Mouse (Mus musculus) hindbrain, embryonic 11.5 days (tissue): ENCODE results near the gene Ushbp1. TPM values are rescaled to one million over a fixed set of nuclear protein-coding genes. Genes with fewer than 3 reads are reported as not detected.
"Not testable (repeated sequence)": the region's sequence is repeated elsewhere in the genome, so short reads cannot be mapped to it uniquely, and the experiment has no call there.

Source experiments
- ATAC-seq: fragments of 200-750 bp; cut with Nextera tagmentation; 2 replicates; pipeline ENCODE4 v1.8.0; 2017; ENCODE audit warnings: mild to moderate bottlenecking, moderate TSS enrichment, moderate library complexity; ENCODE audit not compliant: low FRiP score
- DNase-seq: peaks from one replicate; pipeline ENCODE4 v3.0.0-alpha.2; 2015; ENCODE audit warnings: low spot score
- H3K27ac ChIP-seq: fragments of 300-500 bp; sonication (generic); 2 replicates; pipeline ENCODE4 v1.5.1; 2014; ENCODE audit warnings: mild to moderate bottlenecking, low read depth, low read length
- H3K27me3 ChIP-seq: fragments of 300-500 bp; sonication (generic); 2 replicates; pipeline ENCODE4 v1.6.1; 2014; ENCODE audit warnings: mild to moderate bottlenecking, low read length, moderate library complexity, mixed read lengths; ENCODE audit not compliant: control insufficient read depth, insufficient read depth
- H3K36me3 ChIP-seq: fragments of 300-500 bp; sonication (generic); 2 replicates; pipeline ENCODE4 v1.6.1; 2014; ENCODE audit warnings: mild to moderate bottlenecking, low read length, moderate library complexity, mixed read lengths; ENCODE audit not compliant: control insufficient read depth, insufficient read depth
- H3K4me1 ChIP-seq: fragments of 300-500 bp; sonication (generic); replicated peaks from 2 replicates; pipeline ENCODE4 v1.6.1; 2014; ENCODE audit warnings: low read length, mixed read lengths; ENCODE audit not compliant: control insufficient read depth, insufficient read depth
- H3K4me2 ChIP-seq: fragments of 300-500 bp; sonication (generic); replicated peaks from 2 replicates; pipeline ENCODE4 v1.6.1; 2014; ENCODE audit warnings: mild to moderate bottlenecking, low read depth, low read length
- H3K4me3 ChIP-seq: fragments of 300-500 bp; sonication (generic); 2 replicates; pipeline ENCODE4 v1.5.1; 2014; ENCODE audit warnings: low read depth, low read length
- H3K9ac ChIP-seq: fragments of 300-500 bp; sonication (generic); 2 replicates; pipeline ENCODE4 v1.6.1; 2014; ENCODE audit warnings: low read depth, low read length
- H3K9me3 ChIP-seq: fragments of 300-500 bp; sonication (generic); 2 replicates; pipeline ENCODE4 v1.6.1; 2016; ENCODE audit warnings: low read length; ENCODE audit not compliant: control insufficient read depth
- WGBS: fragments of 180-500 bp; shearing (Covaris S2); extraction: QIAGEN DNeasy Blood & Tissue Kit; methylation state at CpG from one replicate; pipeline ENCODE4 v1.1.7; 2014; 5-methylcytosine and 5-hydroxymethylcytosine counted together
- polyA plus RNA-seq: library from polyadenylated mRNA; unstranded; fragments of >200 nt; fragmentation: Nextera tagmentation; extraction: Ambion mirVana; gene quantifications from 2 replicates; pipeline ENCODE4 v1.2.1, GENCODE M21; 2014

Ushbp1 gene
- polyA plus RNA-seq, 1 experiment from 2014 or later, result 3.6 TPM

- no peaks in the 10 kb centered on the region for H3K4me1 ChIP-seq
- H3K9ac ChIP-seq, result no peak overlapping the region
- no peak overlapping the region for H3K27ac ChIP-seq
- DNase-seq (peak; percentile 57), ATAC-seq (no peak)
- H3K4me3 ChIP-seq, result no peak overlapping the region
- H3K36me3 ChIP-seq, result 0 out of 2 replicates have a peak, but pooled peaks cover 2% of the 10 kb centered on the region
- H3K27me3 ChIP-seq, result no peaks in the 10 kb centered on the region
- no peak overlapping the region for H3K4me2 ChIP-seq
- WGBS, result 75% methylated on average over 5 of the region's 5 CpGs
- H3K9me3 ChIP-seq, result no peaks in the 10 kb centered on the region
Observed at GRCm38 (mm10) chr8:71340625-71341024, 55.0 kb downstream of the Ushbp1 start.

GRCm38 (mm10) chr8:71337834-71338233, 57.8 kb downstream of the Ushbp1 start:
- H3K9ac ChIP-seq, H3K9me3 ChIP-seq, DNase-seq, H3K36me3 ChIP-seq, H3K4me1 ChIP-seq, H3K27ac ChIP-seq, H3K27me3 ChIP-seq, H3K4me3 ChIP-seq, ATAC-seq, H3K4me2 ChIP-seq: not testable (repeated sequence)
- WGBS, result 92% methylated on average over 6 of the region's 6 CpGs

Other genes with a start within 250 kb of the Ushbp1 start
- 16.1 and 17.4 TPM in 2 replicates for gene Myo9b, start 123.1 kb downstream of the Ushbp1 start, polyA plus RNA-seq
- gene Haus8, start 122.9 kb downstream of the Ushbp1 start, polyA plus RNA-seq, result 56.5 and 61.7 TPM in 2 replicates
- gene Use1, start 29.0 kb downstream of the Ushbp1 start, polyA plus RNA-seq, result 77.8 and 78.6 TPM in 2 replicates
- gene Ocel1, start 24.5 kb downstream of the Ushbp1 start, polyA plus RNA-seq, result 3.0 and 3.7 TPM in 2 replicates
- gene Nr2f6, start 13.8 kb downstream of the Ushbp1 start, polyA plus RNA-seq, result 69.5 and 78.3 TPM in 2 replicates
- gene Babam1, start 1.1 kb upstream of the Ushbp1 start, polyA plus RNA-seq, result 102 and 106 TPM in 2 replicates
- gene Ankle1, start 10.2 kb upstream of the Ushbp1 start, polyA plus RNA-seq, result 14.4 and 20.8 TPM in 2 replicates
- gene Abhd8, start 67.9 kb upstream of the Ushbp1 start, polyA plus RNA-seq, result 38.5 and 40.0 TPM in 2 replicates
- 231 and 239 TPM in 2 replicates for gene Mrpl34, start 69.2 kb upstream of the Ushbp1 start, polyA plus RNA-seq
- 143 and 155 TPM in 2 replicates for gene Dda1, start 73.4 kb upstream of the Ushbp1 start, polyA plus RNA-seq
- 5.1 and 5.8 TPM in 2 replicates for gene Ano8, start 90.2 kb upstream of the Ushbp1 start, polyA plus RNA-seq
- 3.7 and 3.8 TPM in 2 replicates for gene Gtpbp3, start 92.3 kb upstream of the Ushbp1 start, polyA plus RNA-seq
- gene Plvap, start 116.0 kb upstream of the Ushbp1 start, polyA plus RNA-seq, result 35.3 and 37.2 TPM in 2 replicates
- 0.51 and 0.71 TPM in 2 replicates for gene Ccdc194, start 129.9 kb upstream of the Ushbp1 start, polyA plus RNA-seq
- gene Bst2, start 141.7 kb upstream of the Ushbp1 start, polyA plus RNA-seq, result 2.2 and 5.7 TPM in 2 replicates
- gene Mvb12a, start 147.1 kb upstream of the Ushbp1 start, polyA plus RNA-seq, result 54.3 and 61.1 TPM in 2 replicates
- gene Tmem221, start 163.1 kb upstream of the Ushbp1 start, polyA plus RNA-seq, result 0.28 and 0.47 TPM in 2 replicates
- not detected in 2 replicates for gene Nxnl1, start 170.8 kb upstream of the Ushbp1 start, polyA plus RNA-seq
- gene Slc27a1, start 173.1 kb upstream of the Ushbp1 start, polyA plus RNA-seq, result 13.7 and 18.2 TPM in 2 replicates
- 228 TPM in 2 replicates for gene Pgls, start 196.4 kb upstream of the Ushbp1 start, polyA plus RNA-seq
- gene Fam129c, start 201.8 kb upstream of the Ushbp1 start, polyA plus RNA-seq, result 3.3 and 3.6 TPM in 2 replicates
- gene Colgalt1, start 215.2 kb upstream of the Ushbp1 start, polyA plus RNA-seq, result 41.3 and 42.5 TPM in 2 replicates